Mouse (Mus musculus) kidney, embryonic 15.5 days (tissue): ENCODE measurements at regions not wholly inside any gene's neighbourhood (a gene's known extent, or its start where the extent isn't known, plus 50 kb on each side); places are given as distances from the start of the nearest gene placed in this dataset.

Source experiments
- ATAC-seq: fragments of 200-750 bp; cut with Nextera tagmentation; replicated peaks from 2 replicates; pipeline ENCODE4 v1.8.0; 2017; ENCODE audit warnings: moderate TSS enrichment; ENCODE audit not compliant: low FRiP score
- H3K27ac ChIP-seq: fragments of 300-500 bp; sonication (generic); 2 replicates; pipeline ENCODE4 v1.5.1; 2015; ENCODE audit warnings: mild to moderate bottlenecking, inconsistent platforms
- H3K27me3 ChIP-seq: fragments of 300-500 bp; sonication (generic); 2 replicates; pipeline ENCODE4 v1.6.1; 2015; ENCODE audit warnings: inconsistent platforms
- H3K36me3 ChIP-seq: fragments of 300-500 bp; sonication (generic); 2 replicates; pipeline ENCODE4 v1.6.1; 2015; ENCODE audit warnings: inconsistent platforms
- H3K4me1 ChIP-seq: fragments of 300-500 bp; sonication (generic); 2 replicates; pipeline ENCODE4 v1.6.1; 2015; ENCODE audit warnings: inconsistent platforms
- H3K4me2 ChIP-seq: fragments of 300-500 bp; sonication (generic); 2 replicates; pipeline ENCODE4 v1.6.1; 2015; ENCODE audit warnings: moderate library complexity, mild to moderate bottlenecking, inconsistent platforms
- H3K4me3 ChIP-seq: fragments of 300-500 bp; sonication (generic); replicated peaks from 2 replicates; pipeline ENCODE4 v1.5.1; 2015; ENCODE audit warnings: mild to moderate bottlenecking, inconsistent platforms
- H3K9ac ChIP-seq: fragments of 300-500 bp; sonication (generic); 2 replicates; pipeline ENCODE4 v1.6.1; 2015; ENCODE audit warnings: mild to moderate bottlenecking, inconsistent platforms
- H3K9me3 ChIP-seq: fragments of 300-500 bp; sonication (generic); replicated peaks from 2 replicates; pipeline ENCODE4 v1.6.1; 2016; ENCODE audit warnings: inconsistent platforms
- WGBS: fragments of 180-500 bp; shearing (Covaris S2); methylation state at CpG from one replicate; pipeline ENCODE4 v1.1.7; 2015; ENCODE audit warnings: mixed read lengths; 5-methylcytosine and 5-hydroxymethylcytosine counted together

GRCm38 (mm10) chr13:82187196-82187595 lies 404.3 kb downstream of the Cetn3 start:
- Histone ChIP-seq H3K4me3 (no peak overlapping the region), H3K9me3 (no peaks in the 10 kb centered on the region), H3K27me3 (no peaks in the 10 kb centered on the region), H3K9ac (no peak overlapping the region), H3K4me1 (no peaks in the 10 kb centered on the region), H3K36me3 (no peaks in the 10 kb centered on the region), H3K27ac (no peak overlapping the region), H3K4me2 (no peak overlapping the region)
- no peak for ATAC-seq

DNA sequence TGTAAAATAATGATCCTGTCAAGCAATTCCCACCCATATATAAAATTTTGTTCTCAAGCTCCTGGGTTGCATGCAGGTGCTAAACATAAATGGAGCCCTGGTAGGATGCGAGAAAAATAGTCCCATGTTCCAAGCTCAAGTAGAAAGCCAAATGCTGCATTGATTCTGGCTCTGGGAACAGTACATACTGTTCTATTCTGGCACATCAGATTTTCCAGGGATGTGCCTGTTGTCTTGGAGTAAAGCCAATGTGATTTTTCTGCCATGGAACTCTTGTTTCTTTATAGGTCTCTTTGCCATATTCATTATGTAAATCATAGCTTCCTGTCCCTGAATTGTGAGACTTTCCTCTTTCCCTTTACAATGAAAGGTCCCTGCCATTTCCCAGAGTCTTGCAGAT lies 417.9 kb downstream of the Cetn3 start:
- Histone ChIP-seq H3K27ac (no peak overlapping the region), H3K36me3 (no peaks in the 10 kb centered on the region), H3K27me3 (no peaks in the 10 kb centered on the region), H3K4me3 (no peak overlapping the region), H3K4me1 (no peaks in the 10 kb centered on the region), H3K9me3 (no peaks in the 10 kb centered on the region), H3K9ac (no peak overlapping the region), H3K4me2 (no peak overlapping the region)
- ATAC-seq: no peak
- WGBS: 95% methylated on average over 1 of the region's 1 CpGs

- H3K4me3 ChIP-seq: no peak overlapping the region
- no peak overlapping the region for H3K9ac ChIP-seq
- H3K27me3 ChIP-seq: no peaks in the 10 kb centered on the region
- H3K9me3 ChIP-seq: no peaks in the 10 kb centered on the region
- H3K36me3 ChIP-seq: no peaks in the 10 kb centered on the region
- H3K27ac ChIP-seq: no peak overlapping the region
- H3K4me2 ChIP-seq: no peak overlapping the region
- ATAC-seq: no peak
- no peaks in the 10 kb centered on the region for H3K4me1 ChIP-seq
These were observed 442.6 kb downstream of the Cetn3 start for GRCm38 (mm10) chr13:82225430-82225829.

DNA sequence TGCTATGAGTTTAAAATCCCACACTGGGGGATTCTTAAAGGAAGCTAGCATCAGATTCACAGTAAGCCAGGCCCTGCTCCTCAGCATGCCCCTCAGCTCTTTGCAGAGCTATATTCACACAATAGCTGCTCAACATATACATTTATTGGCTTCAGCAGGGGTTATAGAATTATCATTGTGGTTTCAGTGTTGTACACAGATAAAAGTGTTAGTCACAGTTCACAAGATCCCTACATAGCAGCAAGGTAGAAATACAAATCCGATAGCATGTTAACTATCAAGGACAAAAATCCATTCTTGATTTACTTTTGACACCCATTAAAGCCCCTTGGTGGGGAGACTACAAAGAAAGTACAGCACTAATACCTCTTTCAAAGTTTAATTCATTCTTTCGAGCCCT lies 451.0 kb downstream of the Cetn3 start:
- Histone ChIP-seq H3K27ac (no peak overlapping the region), H3K9ac (no peak overlapping the region), H3K36me3 (no peaks in the 10 kb centered on the region), H3K4me1 (no peaks in the 10 kb centered on the region), H3K4me3 (no peak overlapping the region), H3K9me3 (no peaks in the 10 kb centered on the region), H3K27me3 (no peaks in the 10 kb centered on the region), H3K4me2 (no peak overlapping the region)
- WGBS: 88% methylated on average over 2 of the region's 2 CpGs
- ATAC-seq: no peak

GRCm38 (mm10) chr13:82246231-82246630 lies 463.4 kb downstream of the Cetn3 start:
- Histone ChIP-seq H3K4me1 (no peaks in the 10 kb centered on the region), H3K27ac (no peak overlapping the region), H3K4me2 (no peak overlapping the region), H3K9ac (no peak overlapping the region), H3K4me3 (no peak overlapping the region), H3K9me3 (no peaks in the 10 kb centered on the region), H3K27me3 (no peaks in the 10 kb centered on the region), H3K36me3 (no peaks in the 10 kb centered on the region)
- peak; percentile 69; the same call in 1 of the 2 replicates for ATAC-seq
- WGBS: 57% methylated on average over 1 of the region's 1 CpGs

DNA sequence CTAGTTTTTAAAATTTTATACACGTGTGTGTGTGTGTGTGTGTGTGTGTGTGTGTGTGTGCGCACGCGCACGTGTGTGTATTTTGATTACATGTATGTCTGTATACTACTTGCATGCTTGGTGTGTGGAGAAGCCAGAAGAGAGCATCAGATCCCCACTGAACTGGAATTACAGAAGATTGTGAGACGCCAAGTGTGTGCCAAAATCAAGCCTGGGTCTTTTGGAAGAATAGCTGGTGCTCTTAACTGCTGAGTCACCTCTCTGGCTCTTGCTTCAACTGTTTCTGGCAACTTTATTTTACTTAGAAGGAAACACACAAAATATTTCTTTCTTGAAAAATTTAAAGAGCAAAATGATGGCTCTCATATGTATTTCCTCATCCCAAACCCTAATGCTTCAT lies 467.5 kb downstream of the Cetn3 start:
- H3K9ac ChIP-seq: no peak overlapping the region
- no peaks in the 10 kb centered on the region for H3K36me3 ChIP-seq
- 94% methylated on average over 6 of the region's 6 CpGs for WGBS
- H3K4me3 ChIP-seq: no peak overlapping the region
- no peaks in the 10 kb centered on the region for H3K4me1 ChIP-seq
- no peak for ATAC-seq
- H3K27ac ChIP-seq: no peak overlapping the region
- H3K9me3 ChIP-seq: no peaks in the 10 kb centered on the region
- no peaks in the 10 kb centered on the region for H3K27me3 ChIP-seq
- H3K4me2 ChIP-seq: no peak overlapping the region

DNA sequence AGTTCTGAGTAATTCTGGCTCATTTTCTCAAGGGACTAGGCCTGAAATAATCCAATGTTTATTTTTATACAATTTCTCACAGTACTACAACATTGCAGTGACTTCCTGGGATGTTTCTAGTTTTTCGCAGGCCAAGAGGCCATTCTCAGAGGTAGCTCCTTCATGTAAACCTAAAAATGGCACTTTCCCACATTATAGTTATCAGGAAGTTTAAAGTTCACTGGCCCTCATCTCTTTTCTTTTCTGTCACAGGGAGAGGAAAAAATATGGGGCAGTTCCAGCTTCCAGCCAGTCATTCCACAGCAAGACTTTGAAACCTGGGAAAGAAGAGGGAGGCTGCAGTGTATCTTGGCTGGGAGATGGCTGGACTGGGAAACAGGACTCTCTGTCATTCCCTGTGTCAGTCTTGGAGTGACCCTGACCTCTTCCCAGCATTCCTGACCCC lies 475.6 kb downstream of the Cetn3 start:
- H3K9me3 ChIP-seq: no peaks in the 10 kb centered on the region
- H3K4me1 ChIP-seq: no peaks in the 10 kb centered on the region
- no peak overlapping the region for H3K4me2 ChIP-seq
- H3K9ac ChIP-seq: no peak overlapping the region
- H3K36me3 ChIP-seq: no peaks in the 10 kb centered on the region
- 58% methylated on average over 1 of the region's 1 CpGs for WGBS
- no peak overlapping the region for H3K4me3 ChIP-seq
- H3K27ac ChIP-seq: 0 out of 2 replicates have a peak overlapping the region, but pooled peaks have one; percentile 56
- ATAC-seq: peak; percentile 56; the same call in 1 of the 2 replicates
- H3K27me3 ChIP-seq: no peaks in the 10 kb centered on the region

DNA sequence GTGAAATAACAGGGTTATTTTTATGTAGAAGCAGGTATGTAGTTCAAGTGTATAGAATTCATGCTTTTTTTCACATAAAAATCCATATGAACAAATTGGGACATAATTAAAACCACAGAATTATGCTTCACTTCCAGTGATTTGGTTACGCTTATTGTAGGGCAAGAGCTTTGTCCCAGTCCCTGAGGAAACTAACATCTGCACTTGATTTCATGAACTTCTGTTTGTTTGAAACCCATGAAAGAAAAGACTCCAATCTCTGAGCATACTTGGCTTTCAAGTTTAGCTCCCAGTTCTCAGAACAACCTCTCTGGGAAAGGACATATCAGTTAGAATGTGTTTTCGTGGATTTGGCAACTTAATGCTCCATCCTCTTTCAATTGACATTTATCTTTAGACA lies 481.4 kb downstream of the Cetn3 start:
- no peak overlapping the region for H3K27ac ChIP-seq
- no peak overlapping the region for H3K4me2 ChIP-seq
- H3K4me3 ChIP-seq: no peak overlapping the region
- no peak for ATAC-seq
- H3K27me3 ChIP-seq: no peaks in the 10 kb centered on the region
- WGBS: 85% methylated on average over 2 of the region's 2 CpGs
- H3K9ac ChIP-seq: no peak overlapping the region
- H3K9me3 ChIP-seq: no peaks in the 10 kb centered on the region
- H3K4me1 ChIP-seq: no peaks in the 10 kb centered on the region
- no peaks in the 10 kb centered on the region for H3K36me3 ChIP-seq

DNA sequence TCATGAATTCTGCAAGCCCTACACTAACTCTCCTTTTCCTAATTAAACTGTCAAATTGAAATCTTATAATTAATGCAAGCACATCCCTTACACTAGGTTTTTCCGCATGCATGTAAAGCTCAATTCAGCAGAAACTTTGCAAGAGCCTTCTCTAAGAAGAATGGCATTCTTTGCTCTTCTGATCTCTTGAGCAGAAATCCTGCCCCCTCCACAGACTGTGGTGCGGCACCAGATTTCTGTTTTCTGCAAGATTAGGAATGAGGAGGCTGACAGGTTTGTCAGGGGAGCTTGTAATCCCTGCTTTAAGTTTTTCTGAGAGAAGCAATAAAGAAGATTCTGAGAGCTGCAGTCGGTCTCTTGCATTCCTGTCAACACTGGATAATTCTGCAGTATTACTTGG lies 482.3 kb downstream of the Cetn3 start:
- no peak overlapping the region for H3K27ac ChIP-seq
- H3K4me2 ChIP-seq: no peak overlapping the region
- no peak overlapping the region for H3K4me3 ChIP-seq
- no peaks in the 10 kb centered on the region for H3K36me3 ChIP-seq
- H3K9me3 ChIP-seq: no peaks in the 10 kb centered on the region
- no peak overlapping the region for H3K9ac ChIP-seq
- WGBS: 61% methylated on average over 3 of the region's 3 CpGs
- no peaks in the 10 kb centered on the region for H3K27me3 ChIP-seq
- ATAC-seq: no peak
- H3K4me1 ChIP-seq: no peaks in the 10 kb centered on the region

DNA sequence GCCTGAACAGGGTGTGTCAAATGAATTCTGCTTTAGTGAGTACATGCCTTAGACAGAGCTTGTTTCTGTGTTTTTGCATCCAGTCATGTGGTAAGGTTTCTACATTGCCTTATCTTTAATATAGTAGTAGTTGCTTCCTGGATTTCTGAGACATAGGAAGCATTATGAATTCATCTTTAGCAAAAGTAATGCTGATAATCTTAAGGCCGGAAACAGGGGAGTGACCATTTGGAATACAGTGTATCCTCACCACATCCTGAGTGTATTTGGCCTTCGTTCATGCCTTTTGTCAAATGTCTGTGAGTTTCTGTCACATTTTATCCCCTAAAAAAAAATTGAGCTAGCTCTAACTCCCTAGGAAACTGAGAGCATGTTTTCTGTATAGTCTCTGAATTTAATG lies 482.9 kb downstream of the Cetn3 start:
- Histone ChIP-seq H3K4me1 (no peaks in the 10 kb centered on the region), H3K4me3 (no peak overlapping the region), H3K36me3 (no peaks in the 10 kb centered on the region), H3K27me3 (no peaks in the 10 kb centered on the region), H3K9me3 (no peaks in the 10 kb centered on the region), H3K4me2 (no peak overlapping the region), H3K27ac (no peak overlapping the region), H3K9ac (no peak overlapping the region)
- ATAC-seq: no peak
- WGBS: 76% methylated on average over 2 of the region's 2 CpGs

DNA sequence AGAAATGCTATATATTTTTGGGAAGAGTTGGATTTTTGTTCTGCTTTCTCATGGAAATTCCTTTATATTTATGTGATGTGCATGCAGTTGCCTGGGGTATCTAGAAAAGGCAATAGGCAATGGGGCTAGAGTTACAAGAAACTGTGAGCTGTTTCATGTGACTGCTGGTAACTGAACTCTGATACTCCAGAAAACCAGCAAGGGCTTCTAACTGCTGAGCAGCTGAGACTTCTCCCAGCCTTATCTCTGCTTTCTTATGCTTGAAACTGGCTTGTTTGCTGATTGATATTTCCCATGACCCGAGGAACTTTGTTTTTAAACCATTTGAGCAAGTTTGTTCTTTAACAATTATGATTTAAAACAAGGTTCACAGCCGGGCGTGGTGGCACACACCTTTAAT lies 491.9 kb downstream of the Cetn3 start:
- Histone ChIP-seq H3K9ac (no peak overlapping the region), H3K4me1 (no peaks in the 10 kb centered on the region), H3K4me2 (no peak overlapping the region), H3K4me3 (no peak overlapping the region), H3K9me3 (no peaks in the 10 kb centered on the region), H3K27me3 (no peaks in the 10 kb centered on the region), H3K27ac (no peak overlapping the region), H3K36me3 (no peaks in the 10 kb centered on the region)
- ATAC-seq: no peak
- 64% methylated on average over 3 of the region's 3 CpGs for WGBS

GRCm38 (mm10) chr13:82276001-82276400 lies 493.1 kb downstream of the Cetn3 start:
- 89% methylated on average over 3 of the region's 3 CpGs for WGBS
- H3K4me3 ChIP-seq: no peak overlapping the region
- no peaks in the 10 kb centered on the region for H3K9me3 ChIP-seq
- no peaks in the 10 kb centered on the region for H3K27me3 ChIP-seq
- H3K9ac ChIP-seq: no peak overlapping the region
- no peaks in the 10 kb centered on the region for H3K4me1 ChIP-seq
- H3K27ac ChIP-seq: no peak overlapping the region
- H3K36me3 ChIP-seq: no peaks in the 10 kb centered on the region
- no peak overlapping the region for H3K4me2 ChIP-seq
- ATAC-seq: no peak

DNA sequence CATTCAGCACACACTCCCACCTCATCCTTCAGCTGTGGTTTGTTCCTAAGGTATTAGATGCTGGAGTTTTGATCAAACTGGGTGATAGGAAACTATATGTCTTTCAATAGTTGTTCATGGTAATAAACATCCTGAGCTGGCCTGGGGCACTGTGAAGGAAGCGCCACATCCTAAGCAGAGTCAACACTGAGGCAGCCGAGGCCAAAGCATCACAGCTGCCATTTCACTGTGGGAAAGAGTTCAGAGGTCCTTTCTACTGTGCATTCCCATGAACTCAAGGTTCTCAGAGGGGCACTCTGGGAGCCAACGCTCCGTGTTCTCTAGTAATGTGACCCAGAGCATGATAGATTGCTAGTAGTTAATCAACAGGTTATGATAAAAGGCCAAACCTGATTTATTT lies 497.9 kb downstream of the Cetn3 start:
- WGBS: 30% methylated on average over 4 of the region's 4 CpGs
- ATAC-seq: peak; percentile 49; the same call in 1 of the 2 replicates

More for the DNA sequence above, 497.9 kb downstream of the Cetn3 start:
- no peak overlapping the region for H3K27ac ChIP-seq
- H3K9me3 ChIP-seq: no peaks in the 10 kb centered on the region
- no peak overlapping the region for H3K4me3 ChIP-seq
- no peak overlapping the region for H3K4me2 ChIP-seq
- no peaks in the 10 kb centered on the region for H3K36me3 ChIP-seq
- no peaks in the 10 kb centered on the region for H3K27me3 ChIP-seq
- no peaks in the 10 kb centered on the region for H3K4me1 ChIP-seq
- no peak overlapping the region for H3K9ac ChIP-seq
